Mouse (Mus musculus) CH12.LX (cell line): Measurements from ENCODE around the gene Akap1. TPM values are rescaled to one million over a fixed set of nuclear protein-coding genes. Genes with fewer than 3 reads are reported as not detected.

Experiments used
- DNase-seq: peaks from one replicate; pipeline ENCODE4 v3.0.0-alpha.2; 2013; ENCODE audit errors: extremely low read depth
- H3K27ac ChIP-seq: 2 replicates; pipeline ENCODE4 v1.5.1; 2012; ENCODE audit warnings: low read depth, mild to moderate bottlenecking, control low read depth, moderate library complexity; ENCODE audit not compliant: insufficient read depth
- H3K27me3 ChIP-seq: replicated peaks from 2 replicates; pipeline ENCODE3; 2012; ENCODE audit warnings: inconsistent platforms
- H3K36me3 ChIP-seq, 2 experiments: replicated peaks in 1 of 2; 2 replicates each; pipeline versions ENCODE3 to v1.6.1; 2012; ENCODE audit warnings: inconsistent platforms in 1 of 2, low read length in 1 of 2, mild to moderate bottlenecking in 1 of 2, mixed read lengths in 1 of 2, moderate library complexity in 1 of 2; ENCODE audit not compliant: control insufficient read depth in 1 of 2, insufficient read depth in 1 of 2
- H3K4me1 ChIP-seq, 2 experiments: 2 replicates each; pipeline ENCODE4 v1.6.1; 2012; ENCODE audit warnings: inconsistent platforms in 1 of 2, moderate library complexity in 1 of 2; ENCODE audit not compliant: insufficient read depth in 2 of 2, control insufficient read depth in 1 of 2
- H3K4me2 ChIP-seq: 2 replicates; pipeline ENCODE4 v1.6.1; 2012; ENCODE audit warnings: low read depth, mild to moderate bottlenecking, control low read depth; ENCODE audit not compliant: poor library complexity, insufficient read depth, severe bottlenecking
- H3K4me3 ChIP-seq, 3 experiments: fragments of 150-350 bp in 1 of 3; sonication (generic) in 1 of 3; replicated peaks in 1 of 3; 2 replicates each; pipeline versions ENCODE3 to v1.5.1; 2011 to 2012; ENCODE audit warnings: low read depth in 2 of 3, low read length in 2 of 3, mild to moderate bottlenecking in 2 of 3, moderate library complexity in 2 of 3, control low read depth in 1 of 3, improper control_type of control experiment in 1 of 3, inconsistent platforms in 1 of 3, mixed read lengths in 1 of 3; ENCODE audit not compliant: poor library complexity in 1 of 3
- H3K79me2 ChIP-seq: replicated peaks from 2 replicates; pipeline ENCODE4 v1.6.1; 2012; ENCODE audit warnings: mild to moderate bottlenecking, moderate library complexity; ENCODE audit not compliant: control insufficient read depth, poor library complexity, insufficient read depth, severe bottlenecking; ENCODE audit errors: extremely low read depth
- H3K9ac ChIP-seq: 2 replicates; pipeline ENCODE4 v1.6.1; 2012; ENCODE audit warnings: low read depth, mild to moderate bottlenecking, control low read depth, moderate library complexity; ENCODE audit not compliant: insufficient read depth
- H3K9me3 ChIP-seq: replicated peaks from 2 replicates; pipeline ENCODE3; 2012; ENCODE audit warnings: low read length, inconsistent platforms, mixed read lengths
- BHLHE40 ChIP-seq: IDR thresholded peaks from 2 replicates; pipeline ENCODE4 v1.6.1; 2011; ENCODE audit warnings: mild to moderate bottlenecking, low read depth, low read length, improper control_type of control experiment
- CHD1 ChIP-seq: IDR thresholded peaks from 2 replicates; pipeline ENCODE4 v1.6.1; 2012; ENCODE audit warnings: low read depth, low read length, improper control_type of control experiment, inconsistent platforms
- CHD2 ChIP-seq: IDR thresholded peaks from 2 replicates; pipeline ENCODE4 v1.6.1; 2011; ENCODE audit warnings: low read length, improper control_type of control experiment
- ELF1 ChIP-seq: IDR thresholded peaks from 2 replicates; pipeline ENCODE4 v1.6.1; 2014; ENCODE audit warnings: low read depth, mild to moderate bottlenecking, inconsistent platforms, low read length, improper control_type of control experiment
- EP300 ChIP-seq: IDR thresholded peaks from 2 replicates; pipeline ENCODE4 v1.6.1; 2011; ENCODE audit warnings: low read length, improper control_type of control experiment
- GABPA ChIP-seq: IDR thresholded peaks from 2 replicates; pipeline ENCODE4 v1.6.1; 2012; ENCODE audit warnings: low read depth, low read length, improper control_type of control experiment, inconsistent platforms; ENCODE audit not compliant: insufficient replicate concordance
- HCFC1 ChIP-seq: IDR thresholded peaks from 2 replicates; pipeline ENCODE4 v1.6.1; 2012; ENCODE audit warnings: low read depth, mild to moderate bottlenecking, inconsistent platforms, low read length, improper control_type of control experiment
- IRF4 ChIP-seq: IDR thresholded peaks from 2 replicates; pipeline ENCODE4 v1.6.1; 2014; ENCODE audit warnings: low read depth, mild to moderate bottlenecking, inconsistent platforms, low read length, improper control_type of control experiment
- JUND ChIP-seq: conservative IDR thresholded peaks from 2 replicates; pipeline ENCODE4 v1.6.1; 2011; ENCODE audit warnings: low read depth, low read length, improper control_type of control experiment
- KAT2A ChIP-seq: IDR thresholded peaks from 2 replicates; pipeline ENCODE4 v1.6.1; 2012; ENCODE audit warnings: low read length, improper control_type of control experiment, inconsistent platforms; ENCODE audit not compliant: insufficient replicate concordance
- MAZ ChIP-seq: IDR thresholded peaks from 2 replicates; pipeline ENCODE4 v1.6.1; 2012; ENCODE audit warnings: low read depth, mild to moderate bottlenecking, inconsistent platforms, low read length, improper control_type of control experiment, moderate library complexity
- MXI1 ChIP-seq: IDR thresholded peaks from 2 replicates; pipeline ENCODE4 v1.6.1; 2011; ENCODE audit warnings: mild to moderate bottlenecking, low read depth, low read length, improper control_type of control experiment
- POLR2A ChIP-seq: IDR thresholded peaks from 2 replicates; pipeline ENCODE4 v1.6.1; 2011; ENCODE audit warnings: low read depth, mild to moderate bottlenecking, improper control_type of control experiment, low read length
- POLR2AphosphoS2 ChIP-seq: IDR thresholded peaks from 2 replicates; pipeline ENCODE4 v1.6.1; 2011; ENCODE audit warnings: low read depth, low read length, improper control_type of control experiment
- RAD21 ChIP-seq: IDR thresholded peaks from 2 replicates; pipeline ENCODE4 v1.6.1; 2011; ENCODE audit warnings: low read depth, mild to moderate bottlenecking, low read length, improper control_type of control experiment, moderate library complexity
- RCOR1 ChIP-seq: conservative IDR thresholded peaks from 2 replicates; pipeline ENCODE4 v1.6.1; 2012; ENCODE audit warnings: low read depth, mild to moderate bottlenecking, inconsistent platforms, low read length, improper control_type of control experiment
- TCF12 ChIP-seq: IDR thresholded peaks from 2 replicates; pipeline ENCODE4 v1.6.1; 2014; ENCODE audit warnings: low read depth, mild to moderate bottlenecking, inconsistent platforms, low read length, improper control_type of control experiment
- UBTF ChIP-seq: IDR thresholded peaks from 2 replicates; pipeline ENCODE4 v1.6.1; 2012; ENCODE audit warnings: low read depth, mild to moderate bottlenecking, inconsistent platforms, low read length, improper control_type of control experiment, moderate library complexity
- USF2 ChIP-seq: conservative IDR thresholded peaks from 2 replicates; pipeline ENCODE4 v1.6.1; 2011; ENCODE audit warnings: low read depth, low read length, improper control_type of control experiment
- dilution Hi-C: fragments of 300-500 bp; cut with MboI; formaldehyde crosslinking; loops from 2 replicates; pipeline ENCODE4 v1.14.3; 2020; ENCODE audit warnings: low sequenced_read_pairs; ENCODE audit not compliant: extremely low pct_unique_long_range_greater_than_20kb, extremely low pct_ligation_motif_present
- in situ Hi-C: fragments of 300-500 bp; cut with MboI; formaldehyde crosslinking; loops from 3 replicates; pipeline ENCODE4 v1.14.3; 2019; ENCODE audit warnings: low sequenced_read_pairs, low pct_ligation_motif_present, low pct_unique_long_range_greater_than_20kb, mixed read lengths
- polyA plus RNA-seq: library from polyadenylated mRNA; unstranded; fragments of >175 nt; gene quantifications from 2 replicates; pipeline ENCODE4 v1.2.1, GENCODE M21; 2012; ENCODE audit warnings: low read depth; ENCODE audit not compliant: insufficient read length
- total RNA-seq, 2 experiments: library from RNA; depleted of rRNA; stranded (reverse); fragments of 300-350 nt in 1 of 2; fragments of >200 nt in 1 of 2; gene quantifications; 2 replicates each; pipeline ENCODE4 v1.2.3; 2012 to 2014

Gene Akap1
- total and polyA plus RNA-seq, 3 experiments, result 46.4 to 54.8 (median 51.6) TPM

- no peak for DNase-seq
- dilution Hi-C loops, result no loop called here
- Histone ChIP-seq H3K79me2 (no peaks in the 10 kb centered on the region), H3K9ac (no peak overlapping the region), H3K36me3 (peaks cover 69 to 94% of the 10 kb centered on the region in 2 experiments), H3K4me2 (no peak overlapping the region), H3K4me3 (no peak overlapping the region), H3K9me3 (no peaks in the 10 kb centered on the region), H3K4me1 (peaks cover 0 to 5% of the 10 kb centered on the region in 2 experiments; a peak in 1 of 4 replicates), H3K27me3 (no peaks in the 10 kb centered on the region), H3K27ac (no peak overlapping the region)
- TF ChIP-seq POLR2AphosphoS2 (no peak), JUND (no peak)
- in situ Hi-C loops, result no loop called here
Measured at GRCm38 (mm10) chr11:88839379-88839778, 25.0 kb downstream of the Akap1 start.

- no peak for TF ChIP-seq RAD21
- TF ChIP-seq POLR2A, result no peak
- no peak for TF ChIP-seq EP300
- no peak for DNase-seq
- no peaks in the 10 kb centered on the region for H3K79me2 ChIP-seq
- H3K27me3 ChIP-seq, result no peaks in the 10 kb centered on the region
- dilution Hi-C loops, result no loop called here
- H3K4me3 ChIP-seq, result no peak overlapping the region
- peaks cover 69 to 94% of the 10 kb centered on the region in 2 experiments for H3K36me3 ChIP-seq
- no peak overlapping the region for H3K9ac ChIP-seq
- H3K4me1 ChIP-seq, result peaks cover 0 to 5% of the 10 kb centered on the region in 2 experiments; a peak in 1 of 4 replicates
- H3K27ac ChIP-seq, result no peak overlapping the region
- in situ Hi-C loops, result no loop called here
- no peak overlapping the region for H3K4me2 ChIP-seq
- no peaks in the 10 kb centered on the region for H3K9me3 ChIP-seq
Measured at GRCm38 (mm10) chr11:88838630-88839029, 25.8 kb downstream of the Akap1 start.

GRCm38 (mm10) chr11:88834606-88835005 is 29.8 kb downstream of the Akap1 start:
- H3K79me2 ChIP-seq, result no peaks in the 10 kb centered on the region
- DNase-seq, result no peak
- dilution Hi-C loops, result no loop called here
- no peak overlapping the region for H3K4me3 ChIP-seq
- in situ Hi-C loops, result no loop called here
- no peaks in the 10 kb centered on the region for H3K27me3 ChIP-seq
- H3K9ac ChIP-seq, result no peak overlapping the region
- no peaks in the 10 kb centered on the region for H3K9me3 ChIP-seq
- TF ChIP-seq UBTF, result no peak
- no peak for TF ChIP-seq RCOR1
- TF ChIP-seq MAZ, result no peak
- no peak for TF ChIP-seq BHLHE40
- TF ChIP-seq HCFC1, result no peak
- TF ChIP-seq USF2, result no peak
- no peak for TF ChIP-seq CHD2
- TF ChIP-seq MXI1, result no peak
- TF ChIP-seq IRF4, result no peak
- TF ChIP-seq TCF12, result no peak
- no peak for TF ChIP-seq GABPA
- TF ChIP-seq ELF1, result no peak
- no peak for TF ChIP-seq CHD1
- no peak for TF ChIP-seq KAT2A
- H3K4me2 ChIP-seq, result no peak overlapping the region
- no peak overlapping the region for H3K27ac ChIP-seq
- H3K36me3 ChIP-seq, result peaks cover 71 to 99% of the 10 kb centered on the region in 2 experiments
- H3K4me1 ChIP-seq, result no peaks in the 10 kb centered on the region
